Mouse (Mus musculus) kidney, postnatal 0 days (tissue): Measurements from ENCODE around the gene Gnat1. TPM values are rescaled to one million over a fixed set of nuclear protein-coding genes. Genes with fewer than 3 reads are reported as not detected.

Source experiments
- ATAC-seq: fragments of 200-750 bp; cut with Nextera tagmentation; replicated peaks from 2 replicates; pipeline ENCODE4 v1.8.0; 2017; ENCODE audit warnings: low read depth, moderate number of reproducible peaks, moderate TSS enrichment, moderate library complexity; ENCODE audit not compliant: low FRiP score
- DNase-seq: peaks from one replicate; pipeline ENCODE4 v3.0.0-alpha.2; 2016; ENCODE audit warnings: low spot score
- H3K27ac ChIP-seq: fragments of 300-500 bp; sonication (generic); 2 replicates; pipeline ENCODE4 v1.5.1; 2014; ENCODE audit warnings: mild to moderate bottlenecking
- H3K27me3 ChIP-seq: fragments of 300-500 bp; sonication (generic); 2 replicates; pipeline ENCODE4 v1.6.1; 2014; ENCODE audit warnings: low read length, mixed read lengths; ENCODE audit not compliant: insufficient read depth
- H3K36me3 ChIP-seq: fragments of 300-500 bp; sonication (generic); 2 replicates; pipeline ENCODE4 v1.6.1; 2014; ENCODE audit warnings: low read length, mixed read lengths; ENCODE audit not compliant: insufficient read depth
- H3K4me1 ChIP-seq: fragments of 300-500 bp; sonication (generic); replicated peaks from 2 replicates; pipeline ENCODE4 v1.6.1; 2014; ENCODE audit warnings: antibody characterized with exemption, low read length, mixed read lengths; ENCODE audit not compliant: insufficient read depth
- H3K4me2 ChIP-seq: fragments of 300-500 bp; sonication (generic); 2 replicates; pipeline ENCODE4 v1.6.1; 2014; ENCODE audit warnings: mild to moderate bottlenecking, low read length, moderate library complexity, mixed read lengths
- H3K4me3 ChIP-seq: fragments of 300-500 bp; sonication (generic); replicated peaks from 2 replicates; pipeline ENCODE4 v1.5.1; 2014; ENCODE audit warnings: low read depth, low read length
- H3K9ac ChIP-seq: fragments of 300-500 bp; sonication (generic); 2 replicates; pipeline ENCODE4 v1.6.1; 2014; ENCODE audit warnings: low read depth, low read length
- H3K9me3 ChIP-seq: fragments of 300-500 bp; sonication (generic); replicated peaks from 2 replicates; pipeline ENCODE4 v1.6.1; 2016; ENCODE audit warnings: low read length, inconsistent platforms, mixed read lengths
- CTCF ChIP-seq: IDR thresholded peaks from 2 replicates; pipeline ENCODE4 v1.5.1; 2016; ENCODE audit warnings: antibody characterized with exemption, low read depth, mild to moderate bottlenecking, moderate library complexity
- WGBS: fragments of 180-500 bp; shearing (Covaris S2); extraction: QIAGEN DNeasy Blood & Tissue Kit; methylation state at CpG from one replicate; pipeline ENCODE4 v1.1.7; 2014; 5-methylcytosine and 5-hydroxymethylcytosine counted together
- polyA plus RNA-seq: library from polyadenylated mRNA; unstranded; fragments of >200 nt; fragmentation: Nextera tagmentation; extraction: Ambion mirVana; gene quantifications from 2 replicates; pipeline ENCODE4 v1.2.1, GENCODE M21; 2015

Gene Gnat1
- polyA plus RNA-seq, 1 experiment from 2014 or later = 0.89 TPM

- no peaks in the 10 kb centered on the region; the same call in 1 of the 2 replicates for H3K36me3 ChIP-seq
- no peak for TF ChIP-seq CTCF
- no peak for DNase-seq
- H3K4me2 ChIP-seq = no peak overlapping the region
- peak overlapping the region; percentile 47; the same call in 1 of the 2 replicates for H3K27ac ChIP-seq
- no peak for ATAC-seq
- H3K4me1 ChIP-seq = peaks cover 76% of the 10 kb centered on the region
- no peak overlapping the region for H3K4me3 ChIP-seq
- H3K27me3 ChIP-seq = no peaks in the 10 kb centered on the region
- 57% methylated on average over 3 of the region's 3 CpGs for WGBS
- H3K9ac ChIP-seq = no peak overlapping the region
- H3K9me3 ChIP-seq = no peaks in the 10 kb centered on the region
Measured at GRCm38 (mm10) chr9:107702606-107703185, 23.2 kb upstream of the Gnat1 start.

GRCm38 (mm10) chr9:107701594-107701993 is 22.1 kb upstream of the Gnat1 start:
- WGBS = 14% methylated on average over 12 of the region's 12 CpGs
- H3K9ac ChIP-seq = no peak overlapping the region
- H3K4me2 ChIP-seq = peak overlapping the region; percentile 18; the same call in 1 of the 2 replicates
- no peaks in the 10 kb centered on the region; the same call in 1 of the 2 replicates for H3K36me3 ChIP-seq
- H3K9me3 ChIP-seq = no peaks in the 10 kb centered on the region
- H3K4me1 ChIP-seq = peaks cover 78% of the 10 kb centered on the region
- no peaks in the 10 kb centered on the region for H3K27me3 ChIP-seq
- ATAC-seq (no peak), DNase-seq (peak; percentile 60)
- TF ChIP-seq CTCF = no peak
- no peak overlapping the region for H3K4me3 ChIP-seq
- peak overlapping the region; percentile 8; the same call in 1 of the 2 replicates for H3K27ac ChIP-seq

DNA sequence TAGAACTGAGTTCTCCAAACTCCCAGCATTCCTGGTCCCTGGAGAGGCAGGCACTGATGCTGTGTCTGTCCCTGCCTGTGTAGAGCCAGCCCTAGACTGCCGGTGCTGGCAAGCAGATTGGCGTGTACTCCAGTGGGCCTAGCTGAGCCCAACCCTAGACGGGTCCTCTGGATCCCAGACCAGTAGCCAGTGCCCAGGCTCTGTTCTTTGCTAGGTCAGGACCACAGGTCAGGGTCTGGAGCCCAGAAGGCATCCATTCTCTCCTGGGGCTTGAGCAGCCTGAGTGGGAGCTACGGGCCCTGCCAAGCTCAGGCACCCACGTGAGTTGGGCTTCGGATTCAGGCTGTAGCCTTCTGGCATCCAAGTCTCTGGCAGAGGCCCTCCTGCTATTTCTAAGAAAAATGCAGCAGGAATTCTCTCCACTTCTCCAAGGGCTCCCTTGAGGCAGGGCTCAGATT is 20.6 kb upstream of the Gnat1 start:
- H3K4me2 ChIP-seq = 0 out of 2 replicates have a peak overlapping the region, but pooled peaks have one; percentile 30
- H3K36me3 ChIP-seq = no peaks in the 10 kb centered on the region; the same call in 1 of the 2 replicates
- peaks cover 80% of the 10 kb centered on the region for H3K4me1 ChIP-seq
- H3K9me3 ChIP-seq = no peaks in the 10 kb centered on the region
- WGBS = 18% methylated on average over 6 of the region's 6 CpGs
- peak overlapping the region; percentile 85 for H3K27ac ChIP-seq
- DNase-seq (peak; percentile 53), ATAC-seq (no peak)
- no peak overlapping the region for H3K4me3 ChIP-seq
- TF ChIP-seq CTCF = no peak; the same call in 1 of the 2 replicates
- no peaks in the 10 kb centered on the region for H3K27me3 ChIP-seq
- H3K9ac ChIP-seq = peak overlapping the region; percentile 27; the same call in 1 of the 2 replicates

DNA sequence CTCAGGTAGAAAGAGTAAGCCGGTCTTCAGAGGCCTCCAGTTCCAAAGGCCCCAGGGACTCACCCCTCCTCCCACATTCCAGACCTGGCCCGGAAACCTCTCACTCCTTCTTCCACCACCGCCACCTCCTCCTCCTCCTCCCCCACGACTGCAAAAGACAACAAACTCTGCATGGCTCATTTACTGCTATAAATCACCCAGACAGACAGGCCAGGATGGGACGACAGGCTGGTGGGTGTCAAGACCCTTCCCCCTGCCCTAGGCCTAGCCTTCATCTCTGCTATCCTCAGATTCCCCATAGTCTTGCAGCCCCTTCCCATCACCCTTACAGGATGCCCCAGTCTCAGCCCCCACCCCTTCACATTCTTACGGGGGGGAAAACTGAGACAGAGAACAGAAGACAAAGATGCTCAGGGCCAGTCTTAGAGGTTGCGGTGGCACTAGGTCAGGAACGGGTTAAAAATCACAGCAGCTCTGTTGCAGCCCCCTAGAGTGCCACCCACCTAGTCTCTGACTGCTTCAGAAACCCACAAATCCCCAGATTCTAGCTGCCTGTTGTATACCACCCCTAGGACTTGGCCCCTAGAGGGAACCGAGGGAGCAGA is 20.0 kb upstream of the Gnat1 start:
- 8% methylated on average over 9 of the region's 9 CpGs for WGBS
- TF ChIP-seq CTCF = no peak; the same call in 1 of the 2 replicates
- peak; percentile 87 for DNase-seq
- H3K9me3 ChIP-seq = no peaks in the 10 kb centered on the region
- H3K36me3 ChIP-seq = no peaks in the 10 kb centered on the region
- peak overlapping the region; percentile 85 for H3K27ac ChIP-seq
- no peak overlapping the region for H3K4me3 ChIP-seq
- H3K9ac ChIP-seq = no peak overlapping the region
- H3K4me2 ChIP-seq = peak overlapping the region; percentile 41
- ATAC-seq = peak; percentile 16
- no peaks in the 10 kb centered on the region for H3K27me3 ChIP-seq
- peaks cover 79% of the 10 kb centered on the region for H3K4me1 ChIP-seq

- DNase-seq (peak; percentile 79), ATAC-seq (peak; percentile 60)
- Histone ChIP-seq H3K4me1 (peaks cover 72% of the 10 kb centered on the region), H3K27ac (peak overlapping the region; percentile 85), H3K36me3 (no peaks in the 10 kb centered on the region), H3K27me3 (no peaks in the 10 kb centered on the region), H3K4me2 (peak overlapping the region; percentile 41), H3K9me3 (no peaks in the 10 kb centered on the region), H3K9ac (no peak overlapping the region), H3K4me3 (no peak overlapping the region)
- peak; percentile 61 for TF ChIP-seq CTCF
- 7% methylated on average over 14 of the region's 14 CpGs for WGBS
Measured at GRCm38 (mm10) chr9:107698611-107699190, 19.2 kb upstream of the Gnat1 start.

DNA sequence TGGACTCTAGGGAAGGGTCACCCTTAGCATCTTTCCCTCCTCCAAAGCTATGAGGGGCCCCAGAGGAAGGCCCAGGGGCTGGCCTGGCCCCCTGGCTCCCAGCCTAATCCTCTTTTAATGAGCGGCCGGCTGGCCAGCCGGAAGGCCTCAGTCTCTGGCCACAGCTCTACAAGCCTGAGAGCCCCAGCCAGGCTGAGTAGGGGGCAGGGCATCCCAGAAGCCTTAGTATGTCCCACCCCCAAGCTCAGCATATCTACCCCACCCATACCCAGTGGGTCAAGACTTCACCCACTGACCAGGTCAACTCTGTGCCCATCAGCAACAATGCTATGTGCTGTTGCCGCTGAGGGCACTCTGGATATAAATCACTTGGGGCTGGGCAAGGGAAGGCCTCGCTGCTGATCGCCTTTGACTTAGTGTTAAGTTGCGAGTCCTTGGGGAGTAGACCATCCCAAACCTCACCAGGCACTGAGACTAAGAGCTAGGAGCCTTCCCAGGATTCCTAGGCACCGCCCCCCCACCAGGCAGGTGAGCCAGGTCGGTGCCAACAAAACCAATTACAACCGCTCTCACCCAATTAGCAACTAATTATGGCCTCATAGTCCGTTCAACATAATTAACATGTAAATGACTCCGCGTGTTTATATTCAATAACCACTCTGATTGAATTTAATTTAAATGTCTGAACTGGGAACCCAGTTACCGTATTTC is 18.5 kb upstream of the Gnat1 start:
- no peak for TF ChIP-seq CTCF
- DNase-seq (peak; percentile 71), ATAC-seq (0 out of 2 replicates have a peak, but pooled peaks have one; percentile 16)
- no peak overlapping the region for H3K4me3 ChIP-seq
- H3K36me3 ChIP-seq = no peaks in the 10 kb centered on the region
- peak overlapping the region; percentile 41 for H3K4me2 ChIP-seq
- H3K4me1 ChIP-seq = peaks cover 65% of the 10 kb centered on the region
- H3K27ac ChIP-seq = peak overlapping the region; percentile 85
- 13% methylated on average over 14 of the region's 14 CpGs for WGBS
- 0 out of 2 replicates have a peak overlapping the region, but pooled peaks have one; percentile 18 for H3K9ac ChIP-seq
- no peaks in the 10 kb centered on the region for H3K9me3 ChIP-seq
- no peaks in the 10 kb centered on the region for H3K27me3 ChIP-seq
